Mouse (Mus musculus): Measurements from ENCODE around the gene Sema4c. TPM values are rescaled to one million over a fixed set of nuclear protein-coding genes. Genes with fewer than 3 reads are reported as not detected.

The Sema4c gene
- polyA plus RNA-seq, 1 experiment: 16.8 TPM

GRCm38 (mm10) chr1:36512089-36512965 lies 45.8 kb downstream of the Sema4c start:
- TF ChIP-seq POLR2A (IDR thresholded peaks at IDR 0.05; ENCODE audit: control insufficient read depth, extremely low read depth, insufficient read depth, low read length, poor library complexity) (no peak), CTCF (IDR thresholded peaks at IDR 0.05; ENCODE audit: borderline replicate concordance, control insufficient read depth, extremely low read depth, insufficient read depth, low read length, poor library complexity) (peak; percentile 36; the same call in 1 of the 2 replicates)
- peak overlapping the region; percentile 51 for H3K27ac ChIP-seq (ENCODE audit: control insufficient read depth, insufficient read depth, low read length)
- 9% methylated on average over 126 of the region's 126 CpGs for WGBS
- H3K36me3 ChIP-seq (ENCODE audit: control insufficient read depth, insufficient read depth, low read length): 0 out of 2 replicates have a peak, but pooled peaks cover under 1% of the 10 kb centered on the region
- no peaks in the 10 kb centered on the region for H3K27me3 ChIP-seq (ENCODE audit: control insufficient read depth, insufficient read depth, low read length)
- DNase-seq: peak; percentile 61
- peaks cover 5% of the 10 kb centered on the region for H3K4me1 ChIP-seq (replicated peaks; ENCODE audit: control insufficient read depth, insufficient read depth, low read length)
- peak overlapping the region; percentile 69 for H3K4me3 ChIP-seq (ENCODE audit: control insufficient read depth, insufficient read depth, low read length)

- DNase-seq: peak; percentile 100
- WGBS: 3% methylated on average over 51 of the region's 51 CpGs
- peak; percentile 95 for TF ChIP-seq POLR2A (IDR thresholded peaks at IDR 0.05; ENCODE audit: control insufficient read depth, extremely low read depth, insufficient read depth, low read length, poor library complexity)
- peak; percentile 52; the same call in 1 of the 2 replicates for TF ChIP-seq CTCF (IDR thresholded peaks at IDR 0.05; ENCODE audit: borderline replicate concordance, control insufficient read depth, extremely low read depth, insufficient read depth, low read length, poor library complexity)
- Histone ChIP-seq H3K27ac (ENCODE audit: control insufficient read depth, insufficient read depth, low read length) (peak within 1 kb of the TSS; percentile 51), H3K36me3 (ENCODE audit: control insufficient read depth, insufficient read depth, low read length) (peaks cover 6% of the 10 kb centered on the region; the same call in 1 of the 2 replicates), H3K4me1 (replicated peaks; ENCODE audit: control insufficient read depth, insufficient read depth, low read length) (peaks cover 5% of the 10 kb centered on the region), H3K27me3 (ENCODE audit: control insufficient read depth, insufficient read depth, low read length) (no peaks in the 10 kb centered on the region), H3K4me3 (ENCODE audit: control insufficient read depth, insufficient read depth, low read length) (peak within 1 kb of the TSS; percentile 69)
Measured at GRCm38 (mm10) chr1:36511289-36512021, 46.7 kb downstream of the Sema4c start, which contains the start of gene Cnnm3. Cnnm3 (plus strand) TSS chr1:36511867.

DNA sequence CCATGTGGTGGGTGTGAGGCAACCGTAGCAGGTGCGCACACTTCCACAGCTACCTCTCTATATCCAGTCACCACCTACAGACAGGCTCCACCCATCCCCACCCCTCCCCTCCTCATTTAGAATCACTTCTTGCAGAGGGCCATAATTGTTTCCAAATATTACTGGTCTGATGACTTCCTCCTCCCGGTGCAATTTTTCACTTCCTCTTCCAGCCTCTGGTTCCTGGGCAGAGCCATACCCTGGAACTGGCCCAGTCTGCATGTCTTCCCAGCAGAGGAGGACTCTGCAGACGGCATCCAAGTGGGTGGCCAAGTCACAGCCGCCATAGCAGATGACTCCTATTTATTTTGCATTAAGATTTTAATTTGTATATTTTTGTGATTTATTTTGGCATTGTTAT lies 49.9 kb downstream of the Sema4c start:
- Histone ChIP-seq H3K27ac (ENCODE audit: control insufficient read depth, insufficient read depth, low read length) (no peak overlapping the region), H3K4me3 (ENCODE audit: control insufficient read depth, insufficient read depth, low read length) (no peak overlapping the region), H3K36me3 (ENCODE audit: control insufficient read depth, insufficient read depth, low read length) (peaks cover 6% of the 10 kb centered on the region; the same call in 1 of the 2 replicates), H3K27me3 (ENCODE audit: control insufficient read depth, insufficient read depth, low read length) (no peaks in the 10 kb centered on the region), H3K4me1 (replicated peaks; ENCODE audit: control insufficient read depth, insufficient read depth, low read length) (peaks cover 5% of the 10 kb centered on the region)
- no peak for TF ChIP-seq CTCF (IDR thresholded peaks at IDR 0.05; ENCODE audit: borderline replicate concordance, control insufficient read depth, extremely low read depth, insufficient read depth, low read length, poor library complexity)
- no peak for TF ChIP-seq POLR2A (IDR thresholded peaks at IDR 0.05; ENCODE audit: control insufficient read depth, extremely low read depth, insufficient read depth, low read length, poor library complexity)
- WGBS: 75% methylated on average over 5 of the region's 5 CpGs
- DNase-seq: no peak

- H3K27ac ChIP-seq (ENCODE audit: control insufficient read depth, insufficient read depth, low read length): no peak overlapping the region
- DNase-seq: peak; percentile 82
- H3K27me3 ChIP-seq (ENCODE audit: control insufficient read depth, insufficient read depth, low read length): no peaks in the 10 kb centered on the region
- 6% methylated on average over 3 of the region's 3 CpGs for WGBS
- H3K4me3 ChIP-seq (ENCODE audit: control insufficient read depth, insufficient read depth, low read length): no peak overlapping the region
- peak; percentile 67; the same call in 1 of the 2 replicates for TF ChIP-seq CTCF (IDR thresholded peaks at IDR 0.05; ENCODE audit: borderline replicate concordance, control insufficient read depth, extremely low read depth, insufficient read depth, low read length, poor library complexity)
- TF ChIP-seq POLR2A (IDR thresholded peaks at IDR 0.05; ENCODE audit: control insufficient read depth, extremely low read depth, insufficient read depth, low read length, poor library complexity): no peak
- peaks cover 12% of the 10 kb centered on the region for H3K36me3 ChIP-seq (ENCODE audit: control insufficient read depth, insufficient read depth, low read length)
- H3K4me1 ChIP-seq (replicated peaks; ENCODE audit: control insufficient read depth, insufficient read depth, low read length): no peaks in the 10 kb centered on the region
Measured at GRCm38 (mm10) chr1:36501261-36501660, 56.9 kb downstream of the Sema4c start.

Other genes with a start within 250 kb of the Sema4c start
- gene Kansl3, start 189.2 kb downstream of the Sema4c start, polyA plus RNA-seq (2012; rRNA removed): 96.5 and 103 TPM in 2 replicates
- gene Fer1l5, start 186.1 kb downstream of the Sema4c start, polyA plus RNA-seq (2012; rRNA removed): 0.04 and 0.08 TPM in 2 replicates
- 62.4 and 65.6 TPM in 2 replicates for gene Lman2l, start 113.1 kb downstream of the Sema4c start, polyA plus RNA-seq (2012; rRNA removed)
- 15.3 and 18.0 TPM in 2 replicates for gene Cnnm4, start 86.7 kb downstream of the Sema4c start, polyA plus RNA-seq (2012; rRNA removed)
- gene Cnnm3, start 46.5 kb downstream of the Sema4c start, polyA plus RNA-seq (2012; rRNA removed): 51.2 and 59.9 TPM in 2 replicates
- gene Ankrd23, start 21.5 kb downstream of the Sema4c start, polyA plus RNA-seq (2012; rRNA removed): 40.4 and 56.2 TPM in 2 replicates
- not detected in 2 replicates for gene Gm42417, start 18.9 kb downstream of the Sema4c start, polyA plus RNA-seq (2012; rRNA removed)
- gene Ankrd39, start 10.9 kb downstream of the Sema4c start, polyA plus RNA-seq (2012; rRNA removed): 48.4 and 51.8 TPM in 2 replicates
- 1.4 and 1.9 TPM in 2 replicates for gene Fam178b, start 124.8 kb upstream of the Sema4c start, polyA plus RNA-seq (2012; rRNA removed)
- 395 and 432 TPM in 2 replicates for gene Cox5b, start 133.1 kb upstream of the Sema4c start, polyA plus RNA-seq (2012; rRNA removed)
- not detected in 2 replicates for gene 4933424G06Rik, start 151.8 kb upstream of the Sema4c start, polyA plus RNA-seq (2012; rRNA removed)
- 182 and 213 TPM in 2 replicates for gene Actr1b, start 156.1 kb upstream of the Sema4c start, polyA plus RNA-seq (2012; rRNA removed)
- 270 and 289 TPM in 2 replicates for gene Zap70, start 203.4 kb upstream of the Sema4c start, polyA plus RNA-seq (2012; rRNA removed)

All from thymus, adult 2 months (tissue).